Mouse (Mus musculus): ENCODE results near the gene Ano6. TPM values are rescaled to one million over a fixed set of nuclear protein-coding genes. Genes with fewer than 3 reads are reported as not detected.
"Not testable (repeated sequence)": the region's sequence is repeated elsewhere in the genome, so short reads cannot be mapped to it uniquely, and the experiment has no call there.

Gene Ano6
- polyA plus RNA-seq, 1 experiment, result 172 TPM

GRCm38 (mm10) chr15:95827465-95827971, 36.9 kb downstream of the Ano6 start:
- no peak overlapping the region for H3K4me3 ChIP-seq (ENCODE audit: low read depth, low read length)
- no peak for TF ChIP-seq POLR2A (IDR thresholded peaks at IDR 0.05; ENCODE audit: low read depth, low read length)
- WGBS, result 77% methylated on average over 11 of the region's 11 CpGs
- H3K27me3 ChIP-seq (ENCODE audit: control insufficient read depth, insufficient read depth, low read length), result no peaks in the 10 kb centered on the region
- peak overlapping the region; percentile 49 for H3K27ac ChIP-seq (ENCODE audit: insufficient read depth, low read depth, low read length)
- peaks cover 21% of the 10 kb centered on the region; the same call in 1 of the 2 replicates for H3K4me1 ChIP-seq (ENCODE audit: control insufficient read depth, insufficient read depth, insufficient read length, low read length)
- H3K36me3 ChIP-seq (ENCODE audit: control insufficient read depth, insufficient read depth, low read length), result 0 out of 2 replicates have a peak, but pooled peaks cover 2% of the 10 kb centered on the region

GRCm38 (mm10) chr15:95828018-95828646, 37.5 kb downstream of the Ano6 start:
- not testable (repeated sequence) for H3K36me3 ChIP-seq (ENCODE audit: control insufficient read depth, insufficient read depth, low read length); H3K4me3 ChIP-seq (ENCODE audit: low read depth, low read length); H3K27me3 ChIP-seq (ENCODE audit: control insufficient read depth, insufficient read depth, low read length)
- peaks cover 21% of the 10 kb centered on the region; the same call in 1 of the 2 replicates for H3K4me1 ChIP-seq (ENCODE audit: control insufficient read depth, insufficient read depth, insufficient read length, low read length)
- peak overlapping the region; percentile 49 for H3K27ac ChIP-seq (ENCODE audit: insufficient read depth, low read depth, low read length)
- 71% methylated on average over 8 of the region's 8 CpGs for WGBS

- Histone ChIP-seq H3K27ac (ENCODE audit: insufficient read depth, low read depth, low read length) (peak overlapping the region; percentile 14), H3K27me3 (ENCODE audit: control insufficient read depth, insufficient read depth, low read length) (no peaks in the 10 kb centered on the region), H3K4me1 (ENCODE audit: control insufficient read depth, insufficient read depth, insufficient read length, low read length) (peaks cover 19% of the 10 kb centered on the region; the same call in 1 of the 2 replicates), H3K36me3 (ENCODE audit: control insufficient read depth, insufficient read depth, low read length) (peaks cover 4% of the 10 kb centered on the region; the same call in 1 of the 2 replicates), H3K4me3 (ENCODE audit: low read depth, low read length) (no peak overlapping the region)
- 78% methylated on average over 10 of the region's 10 CpGs for WGBS
- TF ChIP-seq POLR2A (IDR thresholded peaks at IDR 0.05; ENCODE audit: low read depth, low read length), result no peak
- TF ChIP-seq CTCF (IDR thresholded peaks at IDR 0.05; ENCODE audit: extremely low read depth, insufficient read length, insufficient replicate concordance, low read depth, low read length), result no peak
Observed at GRCm38 (mm10) chr15:95828647-95829254, 38.1 kb downstream of the Ano6 start.

- no peak overlapping the region for H3K27ac ChIP-seq (ENCODE audit: insufficient read depth, low read depth, low read length)
- TF ChIP-seq POLR2A (IDR thresholded peaks at IDR 0.05; ENCODE audit: low read depth, low read length) (no peak), CTCF (IDR thresholded peaks at IDR 0.05; ENCODE audit: extremely low read depth, insufficient read length, insufficient replicate concordance, low read depth, low read length) (no peak)
- H3K27me3 ChIP-seq (ENCODE audit: control insufficient read depth, insufficient read depth, low read length), result no peaks in the 10 kb centered on the region
- H3K4me1 ChIP-seq (ENCODE audit: control insufficient read depth, insufficient read depth, insufficient read length, low read length), result peaks cover 13% of the 10 kb centered on the region; the same call in 1 of the 2 replicates
- H3K36me3 ChIP-seq (ENCODE audit: control insufficient read depth, insufficient read depth, low read length), result peaks cover 6% of the 10 kb centered on the region; the same call in 1 of the 2 replicates
- 70% methylated on average over 14 of the region's 14 CpGs for WGBS
- H3K4me3 ChIP-seq (ENCODE audit: low read depth, low read length), result no peak overlapping the region
Observed at GRCm38 (mm10) chr15:95829553-95830205, 39.0 kb downstream of the Ano6 start.

GRCm38 (mm10) chr15:95830206-95830560, 39.5 kb downstream of the Ano6 start:
- TF ChIP-seq POLR2A (IDR thresholded peaks at IDR 0.05; ENCODE audit: low read depth, low read length) (no peak), CTCF (IDR thresholded peaks at IDR 0.05; ENCODE audit: extremely low read depth, insufficient read length, insufficient replicate concordance, low read depth, low read length) (no peak)
- Histone ChIP-seq H3K4me1 (ENCODE audit: control insufficient read depth, insufficient read depth, insufficient read length, low read length) (peaks cover 9% of the 10 kb centered on the region; the same call in 1 of the 2 replicates), H3K27ac (ENCODE audit: insufficient read depth, low read depth, low read length) (no peak overlapping the region), H3K36me3 (ENCODE audit: control insufficient read depth, insufficient read depth, low read length) (peaks cover 6% of the 10 kb centered on the region; the same call in 1 of the 2 replicates), H3K27me3 (ENCODE audit: control insufficient read depth, insufficient read depth, low read length) (no peaks in the 10 kb centered on the region), H3K4me3 (ENCODE audit: low read depth, low read length) (no peak overlapping the region)
- WGBS, result 80% methylated on average over 12 of the region's 12 CpGs

- WGBS, result 82% methylated on average over 9 of the region's 9 CpGs
- Histone ChIP-seq H3K4me1 (ENCODE audit: control insufficient read depth, insufficient read depth, insufficient read length, low read length) (peaks cover 25% of the 10 kb centered on the region), H3K4me3 (ENCODE audit: low read depth, low read length) (no peak overlapping the region), H3K27me3 (ENCODE audit: control insufficient read depth, insufficient read depth, low read length) (no peaks in the 10 kb centered on the region), H3K36me3 (ENCODE audit: control insufficient read depth, insufficient read depth, low read length) (peaks cover 8% of the 10 kb centered on the region; the same call in 1 of the 2 replicates), H3K27ac (ENCODE audit: insufficient read depth, low read depth, low read length) (no peak overlapping the region)
- TF ChIP-seq CTCF (IDR thresholded peaks at IDR 0.05; ENCODE audit: extremely low read depth, insufficient read length, insufficient replicate concordance, low read depth, low read length) (no peak), POLR2A (IDR thresholded peaks at IDR 0.05; ENCODE audit: low read depth, low read length) (no peak)
Observed at GRCm38 (mm10) chr15:95833292-95833691, 42.6 kb downstream of the Ano6 start.

GRCm38 (mm10) chr15:95836077-95836476, 45.4 kb downstream of the Ano6 start:
- H3K27me3 ChIP-seq (ENCODE audit: control insufficient read depth, insufficient read depth, low read length), result no peaks in the 10 kb centered on the region
- no peak overlapping the region for H3K4me3 ChIP-seq (ENCODE audit: low read depth, low read length)
- H3K36me3 ChIP-seq (ENCODE audit: control insufficient read depth, insufficient read depth, low read length), result peaks cover 8% of the 10 kb centered on the region; the same call in 1 of the 2 replicates
- H3K4me1 ChIP-seq (ENCODE audit: control insufficient read depth, insufficient read depth, insufficient read length, low read length), result peaks cover 35% of the 10 kb centered on the region
- TF ChIP-seq CTCF (IDR thresholded peaks at IDR 0.05; ENCODE audit: extremely low read depth, insufficient read length, insufficient replicate concordance, low read depth, low read length) (no peak), POLR2A (IDR thresholded peaks at IDR 0.05; ENCODE audit: low read depth, low read length) (no peak)
- 46% methylated on average over 4 of the region's 4 CpGs for WGBS
- peak overlapping the region; percentile 76 for H3K27ac ChIP-seq (ENCODE audit: insufficient read depth, low read depth, low read length)

All from small intestine, adult 2 months (tissue).